Mouse (Mus musculus): ENCODE measurements around the gene Arhgef19.

DNA sequence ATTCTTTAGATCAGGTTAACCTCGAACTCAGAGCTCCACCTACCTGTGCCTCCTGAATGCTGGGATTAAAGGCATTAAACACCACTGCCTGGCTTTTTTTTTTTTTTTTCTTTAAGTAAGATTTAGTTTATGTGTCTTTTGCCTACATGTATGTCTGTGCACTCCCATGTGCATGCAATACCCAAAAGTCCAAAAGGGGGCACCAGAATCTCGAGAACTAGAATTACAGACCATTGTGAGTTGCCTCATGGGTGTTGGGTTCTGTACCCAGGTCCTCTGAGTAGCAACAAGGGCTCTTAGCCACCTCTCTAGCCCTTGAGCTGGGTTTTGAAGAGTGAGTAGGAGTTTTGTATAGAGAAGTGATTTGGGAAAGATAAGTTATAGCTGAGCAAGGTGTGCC, 13.3 kb downstream of the Arhgef19 start:
- TF ChIP-seq CTCF (IDR thresholded peaks at IDR 0.05; ENCODE audit: low read depth) (peak; percentile 53), EP300 (optimal IDR thresholded peaks at IDR 0.05) (no peak)
